In the genomic region with DNA sequence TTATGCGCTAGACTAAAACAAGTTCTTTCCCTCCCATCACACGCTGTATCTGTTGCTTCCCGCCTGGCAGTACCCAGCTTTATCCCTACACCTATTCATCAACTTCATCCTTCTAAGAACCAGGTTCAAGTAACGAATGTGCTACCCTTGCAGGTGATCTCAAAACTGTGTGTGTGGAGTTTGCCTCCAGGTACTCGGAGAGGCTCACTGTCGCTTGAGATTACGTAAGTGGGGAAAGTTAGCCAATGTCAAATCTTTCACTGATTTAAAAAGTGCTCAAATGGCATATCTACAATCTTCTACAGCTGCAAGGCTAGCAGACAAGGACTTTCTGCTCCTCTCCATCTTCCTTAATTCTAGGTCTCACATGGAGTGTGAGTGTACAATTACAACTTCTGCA, we compare ENCODE assay signal across 12 mouse cellular contexts. TPM values are rescaled to one million over a fixed set of nuclear protein-coding genes. Genes with fewer than 3 reads are reported as not detected.
DNase-seq lines count a peak whose midpoint lies in the region; ATAC-seq and TF ChIP-seq lines count a peak whose summit lies in the region.
"Had no signal": no experiment of that assay in that cellular context is flagged by ENCODE, and none has a peak within 500 bp of the region (broad histone marks: within the 10 kb centered on the region; RNA-seq: fewer than 3 reads in every experiment).

No protein-coding gene starts in this region.

- no peak for ATAC-seq in forebrain, embryonic 14.5 days
- ATAC-seq in forebrain, embryonic 12.5 days (ENCODE audit: low FRiP score): no peak
- ATAC-seq in lung, embryonic 14.5 days (ENCODE audit: insufficient read depth): no peak
- no peak for ATAC-seq in intestine, embryonic 16.5 days
- ATAC-seq in neural tube, embryonic 13.5 days (ENCODE audit: low read depth): no peak

- H3K9me3 ChIP-seq in forebrain, embryonic 14.5 days (replicated peaks; ENCODE audit: control insufficient read depth, low read length): no peaks in the 10 kb centered on the region
- no peaks in the 10 kb centered on the region for H3K9me3 ChIP-seq in forebrain, embryonic 12.5 days
- no peaks in the 10 kb centered on the region for H3K9me3 ChIP-seq in lung, embryonic 14.5 days (ENCODE audit: low read depth, low read length)
- no peaks in the 10 kb centered on the region for H3K9me3 ChIP-seq in intestine, embryonic 16.5 days (ENCODE audit: control insufficient read depth, low read length)
- H3K9me3 ChIP-seq in neural tube, embryonic 13.5 days: no peaks in the 10 kb centered on the region

- 89% methylated on average over 7 of the region's 7 CpGs for WGBS in forebrain, embryonic 14.5 days
- WGBS in forebrain, embryonic 12.5 days: 90% methylated on average over 7 of the region's 7 CpGs
- WGBS in lung, embryonic 14.5 days: 76% methylated on average over 7 of the region's 7 CpGs
- WGBS in intestine, embryonic 16.5 days: 72% methylated on average over 7 of the region's 7 CpGs
- 90% methylated on average over 7 of the region's 7 CpGs for WGBS in neural tube, embryonic 13.5 days

- peaks cover 16% of the 10 kb centered on the region for H3K4me1 ChIP-seq in forebrain, embryonic 14.5 days (ENCODE audit: control insufficient read depth, insufficient read depth, low read length)
- peaks cover 27% of the 10 kb centered on the region for H3K4me1 ChIP-seq in forebrain, embryonic 12.5 days
- H3K4me1 ChIP-seq in lung, embryonic 14.5 days (ENCODE audit: insufficient read depth): peaks cover 9% of the 10 kb centered on the region
- peaks cover 21% of the 10 kb centered on the region for H3K4me1 ChIP-seq in intestine, embryonic 16.5 days (ENCODE audit: control insufficient read depth, insufficient read depth, low read length)
- peaks cover 38% of the 10 kb centered on the region for H3K4me1 ChIP-seq in neural tube, embryonic 13.5 days (replicated peaks)

- no peaks in the 10 kb centered on the region for H3K27me3 ChIP-seq in forebrain, embryonic 14.5 days (replicated peaks; ENCODE audit: control insufficient read depth, insufficient read depth, low read length)
- H3K27me3 ChIP-seq in forebrain, embryonic 12.5 days: peaks cover 9% of the 10 kb centered on the region
- H3K27me3 ChIP-seq in lung, embryonic 14.5 days (ENCODE audit: insufficient read depth, low read length): no peaks in the 10 kb centered on the region
- H3K27me3 ChIP-seq in intestine, embryonic 16.5 days (replicated peaks; ENCODE audit: control insufficient read depth, insufficient read depth, low read length): no peaks in the 10 kb centered on the region
- H3K27me3 ChIP-seq in neural tube, embryonic 13.5 days: no peaks in the 10 kb centered on the region

- DNase-seq in forebrain, embryonic 14.5 days (ENCODE audit: low spot score): no peak
- no peak for DNase-seq in lung, embryonic 14.5 days
- no peak for DNase-seq in lung, postnatal 10 days
- DNase-seq in adrenal gland, postnatal 10 days: no peak
- DNase-seq in layer of hippocampus, adult 9-11 months: no peak
- DNase-seq: cerebellum, adult 11 months; gastrocnemius, postnatal 14 days; lung, postnatal 14 days; thymus, adult 18-20 months had no signal

- H3K4me2 ChIP-seq in forebrain, embryonic 14.5 days (ENCODE audit: low read length): no peak overlapping the region
- H3K4me2 ChIP-seq in forebrain, embryonic 12.5 days: no peak overlapping the region
- peak overlapping the region; percentile 84 for H3K4me2 ChIP-seq in lung, embryonic 14.5 days
- H3K4me2 ChIP-seq in intestine, embryonic 16.5 days (ENCODE audit: low read depth, low read length): peak overlapping the region; percentile 19
- H3K4me2 ChIP-seq in neural tube, embryonic 13.5 days: peak overlapping the region; percentile 76

- no peaks in the 10 kb centered on the region for H3K36me3 ChIP-seq in forebrain, embryonic 14.5 days (ENCODE audit: control insufficient read depth, insufficient read depth, low read length)
- H3K36me3 ChIP-seq in forebrain, embryonic 12.5 days (replicated peaks): no peaks in the 10 kb centered on the region
- no peaks in the 10 kb centered on the region for H3K36me3 ChIP-seq in lung, embryonic 14.5 days (ENCODE audit: insufficient read depth)
- no peaks in the 10 kb centered on the region for H3K36me3 ChIP-seq in intestine, embryonic 16.5 days (ENCODE audit: control insufficient read depth, insufficient read depth, low read length)
- H3K36me3 ChIP-seq in neural tube, embryonic 13.5 days: no peaks in the 10 kb centered on the region

- H3K4me3 ChIP-seq in forebrain, embryonic 14.5 days (ENCODE audit: low read depth, low read length): no peak overlapping the region
- no peak overlapping the region for H3K4me3 ChIP-seq in forebrain, embryonic 12.5 days (replicated peaks)
- peak overlapping the region; percentile 98; the same call in 1 of the 2 replicates for H3K4me3 ChIP-seq in lung, embryonic 14.5 days (ENCODE audit: low read depth, low read length)
- peak overlapping the region; percentile 12; the same call in 1 of the 2 replicates for H3K4me3 ChIP-seq in intestine, embryonic 16.5 days (ENCODE audit: low read length)
- peak overlapping the region; percentile 5; the same call in 1 of the 2 replicates for H3K4me3 ChIP-seq in neural tube, embryonic 13.5 days

- H3K9ac ChIP-seq in forebrain, embryonic 14.5 days (ENCODE audit: low read length): peak overlapping the region; percentile 32; the same call in 1 of the 2 replicates
- no peak overlapping the region for H3K9ac ChIP-seq in forebrain, embryonic 12.5 days
- H3K9ac ChIP-seq in lung, embryonic 14.5 days: peak overlapping the region; percentile 96; the same call in 1 of the 2 replicates
- peak overlapping the region; percentile 2; the same call in 1 of the 2 replicates for H3K9ac ChIP-seq in intestine, embryonic 16.5 days (ENCODE audit: low read depth, low read length)
- peak overlapping the region; percentile 45 for H3K9ac ChIP-seq in neural tube, embryonic 13.5 days

- TF ChIP-seq CTCF in lung, embryonic 14.5 days (IDR thresholded peaks at IDR 0.05; ENCODE audit: low read depth): no peak

- H3K27ac ChIP-seq in forebrain, embryonic 14.5 days (ENCODE audit: low read depth, low read length): no peak overlapping the region
- H3K27ac ChIP-seq in forebrain, embryonic 12.5 days: no peak overlapping the region
- no peak overlapping the region for H3K27ac ChIP-seq in lung, embryonic 14.5 days (ENCODE audit: low read depth)
- no peak overlapping the region for H3K27ac ChIP-seq in intestine, embryonic 16.5 days (ENCODE audit: low read length)
- no peak overlapping the region for H3K27ac ChIP-seq in neural tube, embryonic 13.5 days (replicated peaks)

RNA-seq across cellular contexts. Expression of gene Ndel1, which starts 20.8 kb away (rescaled TPM):
- 70.0 and 80.2 TPM in 2 replicates for polyA plus RNA-seq in forebrain, embryonic 14.5 days (2014; fragmentation: Nextera tagmentation; extraction: Ambion mirVana)
- polyA plus RNA-seq in forebrain, embryonic 12.5 days (2016; fragmentation: Nextera tagmentation; extraction: Ambion mirVana): 58.3 and 61.3 TPM in 2 replicates
- 63.1 and 67.6 TPM in 2 replicates for polyA plus RNA-seq in lung, embryonic 14.5 days (2014; fragmentation: Nextera tagmentation; extraction: Ambion mirVana)
- polyA plus RNA-seq in intestine, embryonic 16.5 days (2015; fragmentation: Nextera tagmentation; extraction: Ambion mirVana): 70.4 and 73.6 TPM in 2 replicates
- polyA plus RNA-seq in neural tube, embryonic 13.5 days (2015; fragmentation: Nextera tagmentation; extraction: Ambion mirVana): 96.9 and 97.7 TPM in 2 replicates
- total RNA-seq in adrenal gland, postnatal 10 days (2021): 10 to 100 TPM; 57.2 to 72.8 TPM

RNA-seq across cellular contexts. Expression of gene Rnf222, which starts 37.5 kb away (rescaled TPM):
- not detected in 2 replicates for polyA plus RNA-seq in forebrain, embryonic 14.5 days (2014; fragmentation: Nextera tagmentation; extraction: Ambion mirVana)
- polyA plus RNA-seq in forebrain, embryonic 12.5 days (2016; fragmentation: Nextera tagmentation; extraction: Ambion mirVana): 0.06 TPM in 1 of 2 replicates, not detected in the other
- polyA plus RNA-seq in lung, embryonic 14.5 days (2014; fragmentation: Nextera tagmentation; extraction: Ambion mirVana): 0.07 and 0.11 TPM in 2 replicates
- polyA plus RNA-seq in intestine, embryonic 16.5 days (2015; fragmentation: Nextera tagmentation; extraction: Ambion mirVana): 0.34 and 0.54 TPM in 2 replicates
- not detected in 2 replicates for polyA plus RNA-seq in neural tube, embryonic 13.5 days (2015; fragmentation: Nextera tagmentation; extraction: Ambion mirVana)
- under 1 TPM; 0.09 to 0.12 TPM for total RNA-seq in adrenal gland, postnatal 10 days (2021)
- total RNA-seq: gastrocnemius, postnatal 14 days had no signal

RNA-seq across cellular contexts. Expression of gene Rpl26, which starts 50.5 kb away (rescaled TPM):
- polyA plus RNA-seq in forebrain, embryonic 14.5 days (2014; fragmentation: Nextera tagmentation; extraction: Ambion mirVana): 673 and 871 TPM in 2 replicates
- 781 and 837 TPM in 2 replicates for polyA plus RNA-seq in forebrain, embryonic 12.5 days (2016; fragmentation: Nextera tagmentation; extraction: Ambion mirVana)
- polyA plus RNA-seq in lung, embryonic 14.5 days (2014; fragmentation: Nextera tagmentation; extraction: Ambion mirVana): 1,103 and 1,167 TPM in 2 replicates
- 784 and 889 TPM in 2 replicates for polyA plus RNA-seq in intestine, embryonic 16.5 days (2015; fragmentation: Nextera tagmentation; extraction: Ambion mirVana)
- polyA plus RNA-seq in neural tube, embryonic 13.5 days (2015; fragmentation: Nextera tagmentation; extraction: Ambion mirVana): 743 and 760 TPM in 2 replicates
- total RNA-seq in adrenal gland, postnatal 10 days (2021): 1,000 to 10,000 TPM; 1,288 to 1,295 TPM

Comparison
In these comparisons a context has a peak if more than half of its experiments do, and no peak if none do; other contexts are left out.
1. H3K4me2 ChIP-seq: peak in lung, embryonic 14.5 days (single experiment), intestine, embryonic 16.5 days (single experiment) and neural tube, embryonic 13.5 days (single experiment); none in forebrain, embryonic 14.5 days (single experiment) and forebrain, embryonic 12.5 days (single experiment).
2. H3K4me3 ChIP-seq: peak in lung, embryonic 14.5 days (single experiment), intestine, embryonic 16.5 days (single experiment) and neural tube, embryonic 13.5 days (single experiment); none in forebrain, embryonic 14.5 days (single experiment) and forebrain, embryonic 12.5 days (single experiment).